Mouse (Mus musculus) thymus, postnatal 4 days (tissue): ENCODE results near the gene Aes.
A peak's percentile ranks its signal among the peaks of the same experiment; 100 is the strongest.

Source experiments
- DNase-seq: peaks from one replicate; pipeline ENCODE4 v3.0.0; 2021

Gene Aes

GRCm38 (mm10) chr10:81545161-81545747, 14.0 kb upstream of the Aes start, which contains the start of gene Gna11:
Gene Gna11 (minus strand): TSS chr10:81545190.
- DNase-seq = peak; percentile 100

GRCm38 (mm10) chr10:81546332-81546731, 13.0 kb upstream of the Aes start:
- no peak for DNase-seq

- no peak for DNase-seq
Measured at GRCm38 (mm10) chr10:81546788-81547571, 12.3 kb upstream of the Aes start.

GRCm38 (mm10) chr10:81548944-81549343, 10.3 kb upstream of the Aes start:
- DNase-seq = no peak

GRCm38 (mm10) chr10:81550257-81550656, 9.0 kb upstream of the Aes start:
- peak; percentile 93 for DNase-seq

GRCm38 (mm10) chr10:81551597-81552102, 7.6 kb upstream of the Aes start:
- peak; percentile 91 for DNase-seq

- peak; percentile 78 for DNase-seq
Measured at GRCm38 (mm10) chr10:81553232-81553631, 6.1 kb upstream of the Aes start.

GRCm38 (mm10) chr10:81553807-81554755, 5.2 kb upstream of the Aes start:
- DNase-seq = no peak

GRCm38 (mm10) chr10:81556282-81556681, 3.0 kb upstream of the Aes start:
- peak; percentile 59 for DNase-seq

- DNase-seq = no peak
Measured at GRCm38 (mm10) chr10:81557491-81557890, 1.8 kb upstream of the Aes start.

GRCm38 (mm10) chr10:81559627-81560539, 595 bp downstream of the Aes start:
- peak; percentile 88 for DNase-seq

- peak; percentile 92 for DNase-seq
Measured at GRCm38 (mm10) chr10:81560719-81561459, 1.6 kb downstream of the Aes start.

GRCm38 (mm10) chr10:81562411-81562810, 3.1 kb downstream of the Aes start:
- no peak for DNase-seq

- DNase-seq = no peak
Measured at GRCm38 (mm10) chr10:81563481-81563880, 4.2 kb downstream of the Aes start.

- DNase-seq = no peak
Measured at GRCm38 (mm10) chr10:81564216-81564615, 4.9 kb downstream of the Aes start.

GRCm38 (mm10) chr10:81564734-81565133, 5.4 kb downstream of the Aes start:
- peak; percentile 94 for DNase-seq

- peak; percentile 83 for DNase-seq
Measured at GRCm38 (mm10) chr10:81565257-81566228, 6.3 kb downstream of the Aes start.

GRCm38 (mm10) chr10:81568381-81569191, 9.3 kb downstream of the Aes start:
- peak; percentile 63 for DNase-seq
